Mouse (Mus musculus): ENCODE results near the gene Ddx49.

DNA sequence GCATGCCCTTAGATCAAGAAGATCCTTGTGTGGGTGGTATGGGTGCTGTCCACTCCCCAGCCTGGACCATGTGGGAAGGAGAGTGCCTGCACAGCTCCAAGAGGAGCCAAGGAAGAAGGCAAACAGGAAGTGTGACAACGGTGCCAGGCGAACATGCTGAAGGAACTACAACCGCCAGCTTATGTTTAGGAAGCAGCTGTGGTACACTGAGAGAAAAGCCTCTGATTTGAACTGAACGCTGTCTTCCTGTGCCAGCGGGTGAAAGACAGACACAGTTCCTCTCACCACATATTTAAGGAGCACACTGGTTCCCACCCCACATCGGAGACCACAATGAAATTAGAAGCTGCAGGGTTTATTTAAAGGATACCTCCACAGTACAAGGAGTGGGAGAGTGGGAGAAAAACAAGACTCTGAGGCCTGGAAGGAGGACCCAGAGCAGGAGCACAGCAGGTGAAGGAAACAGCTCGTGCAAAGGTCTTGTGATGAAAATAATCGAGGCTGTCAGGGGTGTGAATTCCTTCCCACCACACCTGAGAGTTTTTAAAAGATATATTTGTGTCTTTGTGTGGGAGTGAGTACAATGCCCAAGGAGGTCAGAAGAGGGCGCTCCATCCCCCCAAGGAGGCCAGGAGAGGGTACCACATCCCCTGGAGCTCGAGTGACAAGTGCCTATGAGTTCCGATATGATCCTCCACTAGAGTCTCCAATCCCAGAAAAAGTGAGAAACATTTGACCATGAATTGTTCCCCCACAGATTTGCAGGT lies 33.3 kb downstream of the Ddx49 start:
- TF ChIP-seq ZNF384 (IDR thresholded peaks at IDR 0.05; ENCODE audit: low read depth, low read length) (no peak), MAFK (IDR thresholded peaks at IDR 0.05; ENCODE audit: insufficient read depth, low read depth, low read length) (no peak), CHD2 (IDR thresholded peaks at IDR 0.05; ENCODE audit: low read depth, low read length) (no peak), ZC3H11A (IDR thresholded peaks at IDR 0.05; ENCODE audit: borderline replicate concordance, low read depth, low read length) (no peak), HCFC1 (IDR thresholded peaks at IDR 0.05; ENCODE audit: borderline replicate concordance, insufficient read depth, low read length) (no peak)
